Mouse (Mus musculus): ENCODE measurements around the gene Scd4.
"Not testable (repeated sequence)": the region's sequence is repeated elsewhere in the genome, so short reads cannot be mapped to it uniquely, and the experiment has no call there.

Gene Scd4

GRCm38 (mm10) chr19:44320316-44320715 is 12.6 kb upstream of the Scd4 start:
- POLR2A ChIA-PET = interaction anchor here in 2 of 4 experiments (1.1 to 2.5 kb wide), 5 partner anchors 9 to 38 kb away, joined by 3 to 10 read pairs (median 4); no protein-coding TSS in a partner anchor
- CTCF ChIA-PET = interaction anchor here in 1 of 4 experiments (0.8 kb wide), 1 partner anchor 43 kb away, joined by 3 read pairs; no protein-coding TSS in a partner anchor

- CTCF ChIA-PET = no interaction called here
- POLR2A ChIA-PET = interaction anchor here in 2 of 4 experiments (0.7 to 2.5 kb wide), 6 partner anchors 10 to 17 kb away, joined by 3 to 10 read pairs (median 4); no protein-coding TSS in a partner anchor
Measured at GRCm38 (mm10) chr19:44321201-44321600, 11.7 kb upstream of the Scd4 start.

- ChIA-PET POLR2A (interaction anchor here in 2 of 4 experiments (0.7 to 2.5 kb wide), 5 partner anchors 10 to 17 kb away, joined by 3 to 10 read pairs (median 4); no protein-coding TSS in a partner anchor), CTCF (no interaction called here)
Measured at GRCm38 (mm10) chr19:44321631-44322030, 11.3 kb upstream of the Scd4 start.

- POLR2A ChIA-PET = interaction anchor here in 1 of 4 experiments (1.3 kb wide), 1 partner anchor 60 kb away, joined by 3 read pairs; no protein-coding TSS in a partner anchor
- CTCF ChIA-PET = no interaction called here
Measured at GRCm38 (mm10) chr19:44329566-44329965, 3.3 kb upstream of the Scd4 start.

- POLR2A ChIA-PET = interaction anchor here in 2 of 4 experiments (1.0 to 1.6 kb wide), 3 partner anchors 13 to 83 kb away, joined by 3 to 4 read pairs (median 3); no protein-coding TSS in a partner anchor
- CTCF ChIA-PET = not testable (repeated sequence)
Measured at GRCm38 (mm10) chr19:44331128-44331527, 1.8 kb upstream of the Scd4 start.

GRCm38 (mm10) chr19:44331911-44332310 is 981 bp upstream of the Scd4 start:
- ChIA-PET CTCF (interaction anchor here (0.5 to 1.5 kb wide), 7 partner anchors 32 to 1277 kb away, joined by 3 to 9 read pairs (median 5); no protein-coding TSS in a partner anchor), POLR2A (interaction anchor here in 2 of 4 experiments (0.5 to 2.0 kb wide), 16 partner anchors 11 to 751 kb away, joined by 3 to 7 read pairs (median 4); no protein-coding TSS in a partner anchor)

GRCm38 (mm10) chr19:44332326-44332725 is 566 bp upstream of the Scd4 start:
- ChIA-PET CTCF (interaction anchor here in 3 of 4 experiments (0.6 to 1.5 kb wide), 6 partner anchors 133 to 1645 kb away, joined by 3 to 9 read pairs (median 4); no protein-coding TSS in a partner anchor), POLR2A (interaction anchor here in 2 of 4 experiments (0.6 to 2.0 kb wide), 16 partner anchors 12 to 657 kb away, joined by 3 to 7 read pairs (median 4); no protein-coding TSS in a partner anchor)

GRCm38 (mm10) chr19:44333991-44334390 is 1.1 kb downstream of the Scd4 start:
- ChIA-PET CTCF (no interaction called here), POLR2A (interaction anchor here in 2 of 4 experiments (0.6 to 1.2 kb wide), 3 partner anchors 24 to 865 kb away, joined by 3 to 6 read pairs (median 3); no protein-coding TSS in a partner anchor)

- POLR2A ChIA-PET = interaction anchor here in 1 of 4 experiments (1.0 to 1.6 kb wide), 4 partner anchors 10 to 22 kb away, joined by 3 to 5 read pairs (median 4); no protein-coding TSS in a partner anchor
- CTCF ChIA-PET = interaction anchor here in 1 of 4 experiments (0.5 kb wide), 1 partner anchor 52 kb away, joined by 3 read pairs; no protein-coding TSS in a partner anchor
Measured at GRCm38 (mm10) chr19:44335876-44336662, 3.2 kb downstream of the Scd4 start.

GRCm38 (mm10) chr19:44349689-44350088 is 16.8 kb downstream of the Scd4 start:
- POLR2A ChIA-PET = interaction anchor here in 2 of 4 experiments (0.6 to 1.3 kb wide), 3 partner anchors 17 to 36 kb away, joined by 3 read pairs; no protein-coding TSS in a partner anchor
- CTCF ChIA-PET = interaction anchor here in 1 of 4 experiments (0.7 kb wide), 1 partner anchor 164 kb away, joined by 4 read pairs; no protein-coding TSS in a partner anchor

- ChIA-PET CTCF (no interaction called here), POLR2A (interaction anchor here in 1 of 4 experiments (0.5 kb wide), 1 partner anchor 38 kb away, joined by 4 read pairs; no protein-coding TSS in a partner anchor)
Measured at GRCm38 (mm10) chr19:44351756-44352155, 18.9 kb downstream of the Scd4 start.

GRCm38 (mm10) chr19:44358700-44359099 is 25.8 kb downstream of the Scd4 start:
- ChIA-PET POLR2A (interaction anchor here in 3 of 4 experiments (0.6 to 1.2 kb wide), 3 partner anchors 21 to 163 kb away, joined by 3 to 4 read pairs (median 3); no protein-coding TSS in a partner anchor), CTCF (interaction anchor here in 1 of 4 experiments (0.8 kb wide), 1 partner anchor 186 kb away, joined by 3 read pairs; no protein-coding TSS in a partner anchor)

GRCm38 (mm10) chr19:44363529-44363928 is 30.6 kb downstream of the Scd4 start:
- ChIA-PET POLR2A (interaction anchor here (0.6 to 1.1 kb wide), 7 partner anchors 44 to 155 kb away, joined by 3 to 4 read pairs (median 3); partner anchors contain the start of genes Scd2 (in 2 of the 4) and Scd1 (in 1 of the 4)), CTCF (interaction anchor here in 3 of 4 experiments (0.5 to 1.6 kb wide), 29 partner anchors 14 to 416 kb away, joined by 3 to 9 read pairs (median 3); partner anchors contain the start of genes Scd2 (in 1 of the 3) and Wnt8b (in 1 of the 3))

GRCm38 (mm10) chr19:44364029-44364428 is 31.1 kb downstream of the Scd4 start:
- CTCF ChIA-PET = interaction anchor here in 3 of 4 experiments (0.5 to 1.6 kb wide), 25 partner anchors 14 to 416 kb away, joined by 3 to 9 read pairs (median 3); partner anchors contain the start of genes Scd2 (in 1 of the 3) and Wnt8b (in 1 of the 3)
- POLR2A ChIA-PET = interaction anchor here in 3 of 4 experiments (0.7 to 1.1 kb wide), 7 partner anchors 10 to 156 kb away, joined by 3 to 4 read pairs (median 3); partner anchors contain the start of genes Scd1 (in 1 of the 3) and Scd2 (in 1 of the 3)

- CTCF ChIA-PET = interaction anchor here in 3 of 4 experiments (0.6 to 1.3 kb wide), 4 partner anchors 10 to 179 kb away, joined by 3 to 11 read pairs (median 4); no protein-coding TSS in a partner anchor
- POLR2A ChIA-PET = interaction anchor here in 1 of 4 experiments (1.2 kb wide), 1 partner anchor 9 kb away, joined by 3 read pairs; no protein-coding TSS in a partner anchor
Measured at GRCm38 (mm10) chr19:44365733-44366132, 32.8 kb downstream of the Scd4 start.

GRCm38 (mm10) chr19:44367076-44367475 is 34.2 kb downstream of the Scd4 start:
- POLR2A ChIA-PET = interaction anchor here in 1 of 4 experiments (0.6 kb wide), 1 partner anchor 21 kb away, joined by 3 read pairs; no protein-coding TSS in a partner anchor
- CTCF ChIA-PET = not testable (repeated sequence)

- ChIA-PET CTCF (no interaction called here), POLR2A (interaction anchor here in 1 of 4 experiments (0.7 kb wide), 1 partner anchor 71 kb away, joined by 4 read pairs; no protein-coding TSS in a partner anchor)
Measured at GRCm38 (mm10) chr19:44369371-44369770, 36.5 kb downstream of the Scd4 start.

- ChIA-PET POLR2A (interaction anchor here in 1 of 4 experiments (0.5 kb wide), 1 partner anchor 43 kb away, joined by 3 read pairs; no protein-coding TSS in a partner anchor), CTCF (no interaction called here)
Measured at GRCm38 (mm10) chr19:44370231-44370630, 37.3 kb downstream of the Scd4 start.

Data from embryonic stem cell, embryonic (primary cell).